Mouse (Mus musculus): Measurements from ENCODE around the gene Enpp7. TPM values are rescaled to one million over a fixed set of nuclear protein-coding genes. Genes with fewer than 3 reads are reported as not detected.
A peak's percentile ranks its signal among the peaks of the same experiment; 100 is the strongest.

The Enpp7 gene
- total and polyA plus RNA-seq, 2 experiments, result not detected

DNA sequence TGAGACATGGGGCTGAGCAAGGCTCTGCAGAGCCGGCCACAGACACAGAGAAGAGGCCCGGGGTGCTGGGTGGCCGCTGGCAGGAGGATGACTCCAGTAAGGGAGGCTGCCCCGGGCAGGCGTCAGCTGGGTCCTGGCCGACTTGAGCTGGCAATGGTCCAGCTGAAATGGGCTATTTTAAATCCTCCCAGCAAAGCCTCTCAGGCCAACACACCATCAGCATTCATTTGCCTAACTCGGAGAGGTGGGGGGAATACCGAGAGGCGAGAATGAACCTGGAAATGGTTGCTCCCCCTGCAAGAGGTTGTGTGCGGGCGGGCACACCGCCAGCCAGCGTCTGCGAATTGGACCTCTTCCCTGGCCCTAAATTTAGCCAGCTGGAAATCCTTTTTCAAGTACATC, 30.9 kb upstream of the Enpp7 start:
- no peak for TF ChIP-seq CTCF (IDR thresholded peaks at IDR 0.05; ENCODE audit: low read depth, low read length)
- TF ChIP-seq POLR2A (IDR thresholded peaks at IDR 0.05; ENCODE audit: extremely low read depth, insufficient read depth, low read length), result no peak
- Histone ChIP-seq H3K79me2 (ENCODE audit: control insufficient read depth, insufficient read depth, low read length) (no peaks in the 10 kb centered on the region), H3K4me3 (ENCODE audit: insufficient read depth, low read depth, low read length) (no peak overlapping the region), H3K27ac (replicated peaks; ENCODE audit: insufficient read depth, low read depth, low read length) (no peak overlapping the region), H3K4me1 (ENCODE audit: control insufficient read depth, insufficient read depth, low read length) (no peaks in the 10 kb centered on the region), H3K27me3 (ENCODE audit: control insufficient read depth, insufficient read depth, low read length) (no peaks in the 10 kb centered on the region), H3K36me3 (ENCODE audit: control insufficient read depth, insufficient read depth, low read length) (no peaks in the 10 kb centered on the region), H3K9ac (ENCODE audit: low read depth, low read length) (no peak overlapping the region)
- 69% methylated on average over 14 of the region's 14 CpGs for WGBS
- DNase-seq (ENCODE audit: extremely low read depth, low read depth, low spot score), result no peak

DNA sequence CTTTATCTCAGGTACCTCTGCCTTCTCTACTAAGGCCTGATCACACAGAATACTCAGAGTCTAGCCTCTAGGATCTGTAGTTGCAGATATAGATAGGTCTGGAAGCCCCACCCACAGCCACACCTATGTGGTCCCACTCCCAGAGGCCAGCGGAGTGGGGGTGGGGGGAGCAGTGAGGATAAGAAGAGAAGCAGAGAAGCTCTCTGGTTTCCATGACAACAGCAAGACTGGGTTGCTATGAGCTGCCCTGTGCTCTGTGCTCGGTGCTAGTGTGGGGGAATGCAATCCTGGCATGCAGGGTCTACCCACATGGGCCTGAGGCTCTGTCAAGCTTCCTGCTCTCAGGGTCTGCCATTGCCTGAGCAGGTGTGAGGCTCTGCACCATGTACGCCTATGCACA, 27.3 kb upstream of the Enpp7 start:
- Histone ChIP-seq H3K79me2 (ENCODE audit: control insufficient read depth, insufficient read depth, low read length) (no peaks in the 10 kb centered on the region), H3K36me3 (ENCODE audit: control insufficient read depth, insufficient read depth, low read length) (no peaks in the 10 kb centered on the region), H3K27me3 (ENCODE audit: control insufficient read depth, insufficient read depth, low read length) (no peaks in the 10 kb centered on the region; the same call in 1 of the 2 replicates), H3K4me3 (ENCODE audit: insufficient read depth, low read depth, low read length) (no peak overlapping the region), H3K9ac (ENCODE audit: low read depth, low read length) (no peak overlapping the region), H3K27ac (replicated peaks; ENCODE audit: insufficient read depth, low read depth, low read length) (no peak overlapping the region), H3K4me1 (ENCODE audit: control insufficient read depth, insufficient read depth, low read length) (no peaks in the 10 kb centered on the region)
- DNase-seq (ENCODE audit: extremely low read depth, low read depth, low spot score), result no peak
- TF ChIP-seq POLR2A (IDR thresholded peaks at IDR 0.05; ENCODE audit: extremely low read depth, insufficient read depth, low read length), result no peak
- no peak for TF ChIP-seq CTCF (IDR thresholded peaks at IDR 0.05; ENCODE audit: low read depth, low read length)
- WGBS, result 56% methylated on average over 3 of the region's 3 CpGs

DNA sequence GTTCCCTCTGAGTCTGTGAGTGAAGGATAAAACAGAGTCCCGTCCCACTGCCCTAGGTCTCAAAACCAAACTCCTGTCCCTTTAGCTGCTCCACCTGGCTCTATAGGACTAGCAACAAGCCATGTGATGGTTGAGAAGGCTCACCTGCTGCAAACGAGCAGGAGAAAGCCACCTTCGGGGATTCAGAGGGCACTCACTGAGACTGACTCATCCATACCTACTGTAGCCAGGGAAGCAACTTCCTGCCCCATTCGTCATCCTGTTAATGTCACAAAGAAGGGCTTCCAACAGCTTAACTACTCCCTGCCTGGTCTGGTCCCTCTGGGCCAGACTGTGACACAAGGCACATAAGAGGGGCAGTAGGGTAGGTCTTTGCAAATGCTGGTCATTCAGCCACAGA, 25.5 kb upstream of the Enpp7 start:
- H3K4me1 ChIP-seq (ENCODE audit: control insufficient read depth, insufficient read depth, low read length), result no peaks in the 10 kb centered on the region
- H3K27ac ChIP-seq (replicated peaks; ENCODE audit: insufficient read depth, low read depth, low read length), result no peak overlapping the region
- no peak overlapping the region for H3K9ac ChIP-seq (ENCODE audit: low read depth, low read length)
- no peak overlapping the region for H3K4me3 ChIP-seq (ENCODE audit: insufficient read depth, low read depth, low read length)
- DNase-seq (ENCODE audit: extremely low read depth, low read depth, low spot score), result no peak
- H3K27me3 ChIP-seq (ENCODE audit: control insufficient read depth, insufficient read depth, low read length), result no peaks in the 10 kb centered on the region; the same call in 1 of the 2 replicates
- no peak for TF ChIP-seq POLR2A (IDR thresholded peaks at IDR 0.05; ENCODE audit: extremely low read depth, insufficient read depth, low read length)
- TF ChIP-seq CTCF (IDR thresholded peaks at IDR 0.05; ENCODE audit: low read depth, low read length), result no peak
- 55% methylated on average over 4 of the region's 4 CpGs for WGBS
- H3K79me2 ChIP-seq (ENCODE audit: control insufficient read depth, insufficient read depth, low read length), result no peaks in the 10 kb centered on the region
- no peaks in the 10 kb centered on the region for H3K36me3 ChIP-seq (ENCODE audit: control insufficient read depth, insufficient read depth, low read length)

DNA sequence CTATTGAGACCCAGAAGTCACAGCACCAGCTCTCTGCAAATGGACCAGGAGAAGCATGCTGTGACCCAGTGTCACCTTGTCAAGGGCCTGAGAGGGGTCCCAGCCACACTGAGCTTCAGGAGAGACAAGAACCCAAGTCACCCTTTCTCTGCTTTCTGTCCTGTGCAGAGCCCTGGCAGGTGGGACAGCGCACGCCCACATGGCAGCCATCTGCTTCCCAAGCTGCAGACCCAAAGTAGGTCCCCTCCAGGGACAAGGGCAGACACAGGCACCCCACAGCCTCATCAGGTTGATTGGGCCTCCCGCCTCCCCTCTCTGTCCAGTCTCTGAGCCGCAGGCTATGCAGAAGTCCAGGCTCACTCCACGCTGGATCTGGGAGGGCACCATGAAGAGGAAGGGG, 24.1 kb upstream of the Enpp7 start:
- WGBS, result 82% methylated on average over 5 of the region's 5 CpGs
- DNase-seq (ENCODE audit: extremely low read depth, low read depth, low spot score), result no peak
- no peak overlapping the region for H3K27ac ChIP-seq (replicated peaks; ENCODE audit: insufficient read depth, low read depth, low read length)
- TF ChIP-seq CTCF (IDR thresholded peaks at IDR 0.05; ENCODE audit: low read depth, low read length) (no peak), POLR2A (IDR thresholded peaks at IDR 0.05; ENCODE audit: extremely low read depth, insufficient read depth, low read length) (no peak)
- H3K4me3 ChIP-seq (ENCODE audit: insufficient read depth, low read depth, low read length), result no peak overlapping the region
- no peaks in the 10 kb centered on the region for H3K79me2 ChIP-seq (ENCODE audit: control insufficient read depth, insufficient read depth, low read length)
- no peak overlapping the region for H3K9ac ChIP-seq (ENCODE audit: low read depth, low read length)
- H3K4me1 ChIP-seq (ENCODE audit: control insufficient read depth, insufficient read depth, low read length), result no peaks in the 10 kb centered on the region
- H3K27me3 ChIP-seq (ENCODE audit: control insufficient read depth, insufficient read depth, low read length), result no peaks in the 10 kb centered on the region; the same call in 1 of the 2 replicates
- H3K36me3 ChIP-seq (ENCODE audit: control insufficient read depth, insufficient read depth, low read length), result no peaks in the 10 kb centered on the region

DNA sequence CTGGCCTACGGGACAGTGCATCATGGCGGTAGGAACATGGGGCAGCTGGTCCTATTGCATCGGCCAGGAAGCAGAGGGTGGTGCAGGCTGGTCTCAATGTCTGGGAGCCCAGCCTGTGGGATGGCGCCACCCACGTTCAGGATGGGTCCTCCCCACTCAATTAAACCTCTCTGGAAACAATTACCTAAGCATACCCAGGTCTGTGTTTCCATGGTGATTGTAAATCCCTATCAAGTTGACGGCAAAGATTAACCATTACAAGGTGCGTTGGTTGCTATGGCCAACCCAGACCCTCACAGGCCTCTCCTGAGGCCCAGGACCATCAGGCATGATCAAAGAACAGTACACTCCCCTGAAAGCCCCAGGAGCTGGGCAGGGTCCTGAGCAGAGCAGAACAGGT, 22.9 kb upstream of the Enpp7 start:
- H3K9ac ChIP-seq (ENCODE audit: low read depth, low read length), result no peak overlapping the region
- H3K4me1 ChIP-seq (ENCODE audit: control insufficient read depth, insufficient read depth, low read length), result no peaks in the 10 kb centered on the region
- H3K27me3 ChIP-seq (ENCODE audit: control insufficient read depth, insufficient read depth, low read length), result no peaks in the 10 kb centered on the region; the same call in 1 of the 2 replicates
- 58% methylated on average over 7 of the region's 7 CpGs for WGBS
- H3K36me3 ChIP-seq (ENCODE audit: control insufficient read depth, insufficient read depth, low read length), result no peaks in the 10 kb centered on the region
- H3K79me2 ChIP-seq (ENCODE audit: control insufficient read depth, insufficient read depth, low read length), result no peaks in the 10 kb centered on the region
- TF ChIP-seq POLR2A (IDR thresholded peaks at IDR 0.05; ENCODE audit: extremely low read depth, insufficient read depth, low read length), result no peak
- TF ChIP-seq CTCF (IDR thresholded peaks at IDR 0.05; ENCODE audit: low read depth, low read length), result no peak
- no peak overlapping the region for H3K27ac ChIP-seq (replicated peaks; ENCODE audit: insufficient read depth, low read depth, low read length)
- H3K4me3 ChIP-seq (ENCODE audit: insufficient read depth, low read depth, low read length), result no peak overlapping the region
- DNase-seq (ENCODE audit: extremely low read depth, low read depth, low spot score), result no peak

DNA sequence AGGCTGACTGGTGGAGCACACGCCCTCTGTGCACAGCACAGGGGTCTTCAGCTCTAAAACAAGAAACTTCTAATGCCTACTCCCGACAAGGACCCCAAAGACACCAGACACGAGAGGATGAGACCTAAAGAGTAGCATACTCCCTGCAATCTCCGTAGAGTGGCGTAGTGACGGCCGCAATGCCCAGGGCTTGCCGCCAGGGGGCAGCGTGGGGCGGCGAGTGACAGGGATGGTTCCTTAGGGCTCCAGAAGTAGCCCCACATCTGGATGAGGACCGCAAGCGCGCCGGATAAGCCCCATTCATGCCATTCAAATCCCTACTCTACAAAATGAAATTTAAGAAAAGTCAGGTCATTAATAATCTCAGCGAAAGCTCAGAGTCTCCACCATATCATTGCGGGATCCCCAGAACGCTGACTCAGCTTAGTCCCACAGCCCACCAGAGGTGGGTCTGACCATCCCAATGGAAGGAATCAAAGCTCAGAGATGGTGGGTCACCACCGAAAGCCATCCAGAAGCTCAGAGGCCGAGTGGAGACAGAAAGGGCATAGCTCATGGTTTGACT, 16.4 kb upstream of the Enpp7 start:
- H3K9ac ChIP-seq (ENCODE audit: low read depth, low read length), result no peak overlapping the region
- WGBS, result 35% methylated on average over 20 of the region's 20 CpGs
- DNase-seq (ENCODE audit: extremely low read depth, low read depth, low spot score), result peak; percentile 5
- no peaks in the 10 kb centered on the region for H3K4me1 ChIP-seq (ENCODE audit: control insufficient read depth, insufficient read depth, low read length)
- no peaks in the 10 kb centered on the region for H3K27me3 ChIP-seq (ENCODE audit: control insufficient read depth, insufficient read depth, low read length)
- H3K4me3 ChIP-seq (ENCODE audit: insufficient read depth, low read depth, low read length), result no peak overlapping the region
- no peak overlapping the region for H3K27ac ChIP-seq (replicated peaks; ENCODE audit: insufficient read depth, low read depth, low read length)
- H3K36me3 ChIP-seq (ENCODE audit: control insufficient read depth, insufficient read depth, low read length), result no peaks in the 10 kb centered on the region
- TF ChIP-seq POLR2A (IDR thresholded peaks at IDR 0.05; ENCODE audit: extremely low read depth, insufficient read depth, low read length) (no peak), CTCF (IDR thresholded peaks at IDR 0.05; ENCODE audit: low read depth, low read length) (peak; percentile 88)
- H3K79me2 ChIP-seq (ENCODE audit: control insufficient read depth, insufficient read depth, low read length), result no peaks in the 10 kb centered on the region

Data from liver, adult 2 months (tissue).